Mouse (Mus musculus) thymus, adult 2 months (tissue): ENCODE measurements at regions not wholly inside any gene's neighbourhood (a gene's known extent, or its start where the extent isn't known, plus 50 kb on each side); places are given as distances from the start of the nearest gene placed in this dataset.
"Not testable (repeated sequence)": the region's sequence is repeated elsewhere in the genome, so short reads cannot be mapped to it uniquely, and the experiment has no call there.

Source experiments
- CTCF ChIP-seq: fragments of 200-500 bp; IDR thresholded peaks from 2 replicates; pipeline ENCODE4 v1.5.1; 2012; ENCODE audit warnings: mild to moderate bottlenecking, control low read depth, low read length, moderate library complexity, borderline replicate concordance; ENCODE audit not compliant: control insufficient read depth, poor library complexity, insufficient read depth; ENCODE audit errors: extremely low read depth
- POLR2A ChIP-seq: fragments of 200-500 bp; IDR thresholded peaks from 2 replicates; pipeline ENCODE4 v1.6.1; 2012; ENCODE audit warnings: mild to moderate bottlenecking, low read length, control low read depth, moderate library complexity; ENCODE audit not compliant: control insufficient read depth, poor library complexity, insufficient read depth; ENCODE audit errors: extremely low read depth

GRCm38 (mm10) chr16:20934846-20935245 lies 200.5 kb upstream of the Thpo start:
- not testable (repeated sequence) for TF ChIP-seq CTCF, POLR2A
